Mouse (Mus musculus) erythroblast, embryonic 14.5 days (primary cell): ENCODE measurements at regions not wholly inside any gene's neighbourhood (a gene's known extent, or its start where the extent isn't known, plus 50 kb on each side); places are given as distances from the start of the nearest gene placed in this dataset.

Experiments
- H3K27me3 ChIP-seq: 2 replicates; pipeline ENCODE4 v1.6.1; 2012; ENCODE audit warnings: inconsistent platforms; ENCODE audit not compliant: control insufficient read depth
- H3K36me3 ChIP-seq: 2 replicates; pipeline ENCODE4 v1.6.1; 2012; ENCODE audit warnings: mild to moderate bottlenecking, inconsistent platforms; ENCODE audit not compliant: control insufficient read depth
- H3K4me1 ChIP-seq: 2 replicates; pipeline ENCODE4 v1.6.1; 2012; ENCODE audit warnings: inconsistent platforms; ENCODE audit not compliant: control insufficient read depth
- H3K4me3 ChIP-seq: replicated peaks from 2 replicates; pipeline ENCODE3; 2012; ENCODE audit warnings: moderate library complexity, mild to moderate bottlenecking, inconsistent platforms
- H3K9me3 ChIP-seq: 2 replicates; pipeline ENCODE4 v1.6.1; 2012; ENCODE audit warnings: low read length, inconsistent platforms, mixed read lengths; ENCODE audit not compliant: control insufficient read depth
- GATA1 ChIP-seq: IDR thresholded peaks from 2 replicates; pipeline ENCODE4 v1.6.1; 2012; ENCODE audit warnings: low read length, inconsistent platforms, mixed read lengths
- TAL1 ChIP-seq: IDR thresholded peaks from 3 replicates; pipeline ENCODE4 v1.6.1; 2012; ENCODE audit warnings: low read length, inconsistent platforms, mixed read lengths

- Histone ChIP-seq H3K4me3 (no peak overlapping the region), H3K4me1 (no peaks in the 10 kb centered on the region), H3K27me3 (no peaks in the 10 kb centered on the region), H3K9me3 (no peaks in the 10 kb centered on the region), H3K36me3 (no peaks in the 10 kb centered on the region)
- TF ChIP-seq TAL1 (no peak), GATA1 (no peak)
These were observed 244.0 kb upstream of the Cited2 start for GRCm38 (mm10) chr10:17478761-17479632.

- H3K36me3 ChIP-seq, result no peaks in the 10 kb centered on the region
- no peak overlapping the region for H3K4me3 ChIP-seq
- TF ChIP-seq GATA1 (no peak), TAL1 (no peak)
- no peaks in the 10 kb centered on the region for H3K27me3 ChIP-seq
- H3K9me3 ChIP-seq, result no peaks in the 10 kb centered on the region
- H3K4me1 ChIP-seq, result no peaks in the 10 kb centered on the region
These were observed 240.3 kb upstream of the Cited2 start for GRCm38 (mm10) chr10:17482751-17483150.

DNA sequence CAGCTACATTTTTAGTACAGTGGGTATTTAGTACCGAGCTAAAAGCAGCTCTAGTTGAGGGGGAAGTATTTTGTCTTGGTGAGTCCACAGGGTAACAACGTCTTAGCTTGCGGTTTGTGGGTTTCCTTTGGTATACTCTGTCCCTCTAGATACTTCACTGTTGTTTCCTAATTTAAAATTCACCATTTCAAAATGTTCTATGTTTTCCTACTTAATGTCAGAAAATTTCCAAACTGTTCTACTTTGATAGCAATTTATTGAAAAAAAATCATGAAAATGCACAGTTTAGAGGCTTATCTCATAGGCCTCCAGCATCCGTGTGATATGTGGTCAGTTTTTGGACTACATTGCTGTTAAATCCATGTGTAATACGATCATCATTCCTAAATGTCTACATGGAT is 238.0 kb upstream of the Cited2 start:
- Histone ChIP-seq H3K27me3 (no peaks in the 10 kb centered on the region), H3K4me1 (no peaks in the 10 kb centered on the region), H3K9me3 (no peaks in the 10 kb centered on the region), H3K4me3 (no peak overlapping the region), H3K36me3 (no peaks in the 10 kb centered on the region)
- TF ChIP-seq GATA1, result no peak

DNA sequence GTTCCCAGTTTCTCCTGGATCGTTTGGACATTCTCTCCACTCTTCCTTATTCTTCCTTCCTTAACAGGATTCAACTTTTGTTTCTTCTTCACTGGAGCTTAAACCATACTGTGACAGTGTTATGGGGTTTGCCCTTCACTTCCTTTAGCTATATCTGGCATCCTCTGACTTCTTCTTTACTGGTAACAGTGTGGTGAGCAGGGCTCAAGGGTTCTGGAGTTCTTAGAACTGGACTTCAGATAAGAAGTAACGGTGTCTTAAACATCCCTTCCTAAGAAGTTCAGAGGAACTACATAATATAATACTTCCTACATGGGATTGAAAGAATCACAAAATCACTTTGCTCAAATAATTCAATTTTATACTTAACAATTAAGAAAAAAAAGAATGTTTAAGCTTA is 237.5 kb upstream of the Cited2 start:
- Histone ChIP-seq H3K9me3 (no peaks in the 10 kb centered on the region), H3K4me1 (no peaks in the 10 kb centered on the region), H3K36me3 (no peaks in the 10 kb centered on the region), H3K4me3 (no peak overlapping the region), H3K27me3 (no peaks in the 10 kb centered on the region)
- no peak for TF ChIP-seq TAL1

DNA sequence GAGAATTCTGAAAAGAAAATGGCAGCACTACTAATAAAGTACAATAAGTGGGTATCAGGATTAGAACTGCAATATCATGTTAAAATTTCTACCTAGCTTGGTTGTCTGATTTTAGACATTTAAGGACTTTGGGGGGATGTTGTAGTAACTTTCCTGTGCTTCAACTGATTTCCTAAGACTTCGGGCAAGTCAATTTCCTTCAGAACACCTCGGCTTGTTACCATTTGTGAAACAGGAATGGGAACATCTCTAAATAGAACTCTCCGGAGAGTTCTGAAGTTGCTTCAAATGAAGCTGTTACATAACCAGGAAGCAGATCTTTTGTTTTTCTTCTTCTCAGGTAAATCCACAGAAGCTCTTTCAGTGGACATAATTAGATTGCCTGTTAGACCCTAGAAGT is 237.0 kb upstream of the Cited2 start:
- H3K4me3 ChIP-seq, result no peak overlapping the region
- TF ChIP-seq TAL1 (no peak), GATA1 (no peak)
- no peaks in the 10 kb centered on the region for H3K27me3 ChIP-seq
- H3K9me3 ChIP-seq, result no peaks in the 10 kb centered on the region
- H3K36me3 ChIP-seq, result no peaks in the 10 kb centered on the region
- H3K4me1 ChIP-seq, result no peaks in the 10 kb centered on the region

DNA sequence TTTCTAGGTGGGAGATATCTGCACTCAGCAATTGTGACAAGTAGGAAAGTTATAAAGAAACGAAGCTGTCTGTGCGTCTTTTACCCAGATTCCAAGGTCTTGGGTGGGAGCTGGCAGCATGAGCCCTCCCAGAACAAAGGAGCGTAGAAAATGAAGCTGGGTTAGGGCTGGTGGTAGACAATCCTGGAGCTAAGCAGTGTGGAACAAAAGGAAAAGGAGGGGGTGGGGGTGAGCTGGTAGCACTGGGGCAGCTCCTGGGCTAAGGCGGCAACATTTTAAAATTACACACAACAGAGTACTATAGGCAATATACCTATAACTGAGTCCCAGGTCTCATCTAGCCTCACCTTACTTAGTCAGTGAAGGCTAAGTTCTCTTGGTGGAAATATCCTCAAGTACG is 235.6 kb upstream of the Cited2 start:
- H3K36me3 ChIP-seq, result no peaks in the 10 kb centered on the region
- H3K9me3 ChIP-seq, result no peaks in the 10 kb centered on the region
- H3K27me3 ChIP-seq, result no peaks in the 10 kb centered on the region
- no peaks in the 10 kb centered on the region for H3K4me1 ChIP-seq
- TF ChIP-seq TAL1 (no peak), GATA1 (no peak)
- H3K4me3 ChIP-seq, result no peak overlapping the region

DNA sequence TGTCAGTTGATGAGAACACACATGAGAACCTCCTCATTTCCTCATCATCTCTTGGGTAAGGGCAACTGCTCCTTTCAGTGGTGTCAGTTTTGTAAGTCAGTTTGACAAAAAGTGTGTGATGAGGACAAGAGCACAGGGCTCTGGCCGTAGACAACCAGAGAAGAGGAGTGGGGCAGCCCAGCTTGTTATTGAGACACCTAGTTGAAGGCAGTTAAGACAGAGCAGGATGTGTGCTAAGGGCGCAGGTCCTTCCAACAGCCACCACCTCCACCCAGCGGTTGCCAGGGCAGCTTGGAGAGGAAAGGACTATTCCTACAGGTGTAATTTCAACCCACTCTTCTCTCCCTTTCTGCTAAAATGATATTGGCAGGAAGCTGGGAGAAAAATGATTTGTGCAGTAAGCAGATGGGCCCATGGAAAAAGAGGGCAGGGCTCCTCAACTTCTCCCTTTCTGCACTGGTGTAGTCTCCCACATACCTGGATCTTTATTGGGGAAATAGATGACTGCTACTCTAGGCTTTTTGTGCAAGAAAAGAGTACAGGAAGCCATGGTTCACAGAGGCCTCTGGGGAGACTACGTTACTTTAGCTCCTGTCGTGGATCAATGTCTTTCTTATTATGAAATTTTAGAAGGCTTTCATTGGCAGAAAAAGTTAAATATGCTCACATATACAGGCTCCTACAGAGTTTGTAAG is 231.3 kb upstream of the Cited2 start:
- Histone ChIP-seq H3K36me3 (no peaks in the 10 kb centered on the region), H3K4me1 (peaks cover 5% of the 10 kb centered on the region), H3K27me3 (no peaks in the 10 kb centered on the region), H3K9me3 (no peaks in the 10 kb centered on the region), H3K4me3 (no peak overlapping the region)
- TF ChIP-seq TAL1, result no peak
- no peak for TF ChIP-seq GATA1

DNA sequence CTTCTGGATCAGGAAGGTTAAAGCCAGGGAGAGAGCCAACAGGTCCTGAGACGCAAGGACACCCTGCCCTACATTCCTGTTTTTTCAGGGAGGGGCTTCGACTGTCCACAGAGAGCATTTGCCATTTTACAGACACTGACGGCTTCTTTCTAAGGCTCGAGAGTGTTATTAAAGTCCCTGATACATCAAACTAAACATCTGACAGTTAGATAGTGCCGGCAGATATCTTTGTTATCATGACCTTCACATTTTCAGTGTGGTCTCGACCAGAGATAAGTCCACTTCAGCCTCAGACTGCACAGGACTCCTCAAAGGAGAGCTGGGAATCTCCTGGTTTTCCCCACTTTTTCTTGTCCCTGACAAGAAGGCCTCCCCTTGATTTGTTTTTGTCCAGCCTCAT is 229.9 kb upstream of the Cited2 start:
- Histone ChIP-seq H3K9me3 (no peaks in the 10 kb centered on the region), H3K36me3 (no peaks in the 10 kb centered on the region), H3K4me1 (peaks cover 5% of the 10 kb centered on the region), H3K4me3 (no peak overlapping the region), H3K27me3 (no peaks in the 10 kb centered on the region)
- TF ChIP-seq TAL1, result no peak
- no peak for TF ChIP-seq GATA1

- Histone ChIP-seq H3K9me3 (peaks cover 6% of the 10 kb centered on the region), H3K36me3 (no peaks in the 10 kb centered on the region), H3K4me1 (peaks cover 5% of the 10 kb centered on the region), H3K27me3 (no peaks in the 10 kb centered on the region), H3K4me3 (no peak overlapping the region)
- TF ChIP-seq TAL1 (no peak), GATA1 (no peak)
These were observed 226.2 kb upstream of the Cited2 start for GRCm38 (mm10) chr10:17496831-17497230.

DNA sequence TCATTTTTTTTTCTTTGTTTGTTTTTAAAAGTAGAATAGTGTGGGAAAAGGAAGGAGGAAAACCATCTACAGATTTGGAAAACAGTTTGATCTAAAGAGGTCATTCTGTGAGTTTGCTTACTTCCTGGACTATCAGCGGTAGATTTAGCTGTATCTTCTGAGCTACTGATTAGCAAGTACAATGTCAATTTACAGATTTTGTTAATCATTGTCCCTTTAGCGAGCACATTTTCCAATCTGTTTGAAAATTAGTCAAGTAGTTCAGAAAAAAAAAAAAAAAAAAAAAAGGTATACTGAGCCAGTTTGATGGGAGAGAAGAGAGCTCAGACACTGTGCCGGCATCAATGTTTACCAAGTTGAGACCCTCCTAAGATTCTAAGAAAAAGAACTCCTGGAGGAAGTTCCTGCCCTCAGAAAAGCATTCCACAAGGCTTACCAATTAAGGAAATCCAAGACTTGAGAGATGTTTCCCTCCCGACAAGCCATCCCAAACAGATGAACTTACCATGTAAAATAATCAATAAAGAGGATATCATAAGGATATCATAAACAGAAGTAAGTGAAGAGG is 212.3 kb upstream of the Cited2 start:
- H3K4me1 ChIP-seq, result no peaks in the 10 kb centered on the region
- no peaks in the 10 kb centered on the region for H3K27me3 ChIP-seq
- no peak overlapping the region for H3K4me3 ChIP-seq
- peaks cover 7% of the 10 kb centered on the region for H3K9me3 ChIP-seq
- H3K36me3 ChIP-seq, result no peaks in the 10 kb centered on the region
- TF ChIP-seq TAL1 (no peak), GATA1 (no peak)
